Mouse (Mus musculus): ENCODE results near the gene Olfr45.

DNA sequence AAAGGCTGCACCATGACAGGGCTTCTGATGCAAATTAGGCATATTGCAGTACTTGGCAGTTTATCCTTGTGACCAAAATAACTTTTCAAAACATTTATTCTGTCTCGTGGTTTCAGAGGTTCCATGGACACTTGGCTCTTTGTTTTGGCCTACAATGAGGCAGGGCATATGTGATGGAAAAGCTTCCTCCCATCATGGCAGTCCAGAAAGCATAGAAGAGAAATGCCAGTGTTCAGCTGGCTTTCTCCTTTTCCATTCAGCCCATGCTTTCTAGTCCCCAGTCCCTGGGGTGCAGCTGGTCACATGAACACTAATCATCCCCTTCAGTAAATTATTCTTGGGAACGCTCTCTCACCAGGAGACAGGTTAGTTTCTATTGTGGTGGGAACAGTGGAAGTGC, 24.6 kb downstream of the Olfr45 start:
- TF ChIP-seq CTCF (IDR thresholded peaks at IDR 0.05; ENCODE audit: low read depth) (no peak), EP300 (IDR thresholded peaks at IDR 0.05; ENCODE audit: low read depth) (no peak)
